Mouse (Mus musculus) frontal cortex, adult (tissue): ENCODE results near the gene Gli3.
A peak's percentile ranks its signal among the peaks of the same experiment; 100 is the strongest.

Experiments
- ATAC-seq: cut with Nextera tagmentation; 2 replicates; pipeline ENCODE4 v1.9.2; 2017; ENCODE audit warnings: mild to moderate bottlenecking, moderate library complexity, mixed read lengths; ENCODE audit not compliant: low TSS enrichment

Gene Gli3

DNA sequence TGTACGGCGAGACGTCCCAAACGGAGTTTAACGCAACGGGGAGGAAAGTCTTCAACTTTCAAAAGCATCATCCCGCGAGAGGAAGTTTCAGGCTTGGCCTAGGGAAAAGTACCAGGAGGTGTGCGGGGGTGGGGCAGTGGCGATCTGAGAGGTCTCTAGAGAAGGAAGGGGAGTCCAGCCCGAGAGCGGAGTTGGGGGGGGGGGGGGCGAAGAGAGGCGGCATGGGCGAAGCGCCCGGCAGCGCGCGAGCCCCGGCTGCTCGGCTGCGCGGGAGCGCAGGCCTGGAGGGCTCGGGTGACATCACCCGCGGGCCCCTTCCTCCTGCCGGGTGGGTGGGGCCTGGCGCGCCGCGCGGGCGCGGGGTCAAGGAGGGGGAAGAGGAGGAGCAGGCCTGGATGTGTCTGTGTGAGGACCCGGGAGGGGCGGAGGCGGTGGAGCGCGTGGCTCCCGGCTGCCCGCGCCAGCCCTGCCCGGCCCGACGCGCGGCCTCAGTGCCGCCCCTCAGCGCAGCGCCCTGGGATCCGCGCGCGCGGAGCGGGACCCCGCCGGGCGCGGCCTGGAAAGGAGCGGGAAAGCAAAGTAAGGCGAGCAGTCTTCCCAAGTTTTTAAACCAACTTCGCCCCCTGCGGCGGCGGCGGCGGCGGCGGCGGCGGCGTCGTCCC is at the start of gene Gli3:
TSS of gene Gli3 (plus strand) at position 406 of the 662 bp plus-strand sequence.
- peak; percentile 42 for ATAC-seq

DNA sequence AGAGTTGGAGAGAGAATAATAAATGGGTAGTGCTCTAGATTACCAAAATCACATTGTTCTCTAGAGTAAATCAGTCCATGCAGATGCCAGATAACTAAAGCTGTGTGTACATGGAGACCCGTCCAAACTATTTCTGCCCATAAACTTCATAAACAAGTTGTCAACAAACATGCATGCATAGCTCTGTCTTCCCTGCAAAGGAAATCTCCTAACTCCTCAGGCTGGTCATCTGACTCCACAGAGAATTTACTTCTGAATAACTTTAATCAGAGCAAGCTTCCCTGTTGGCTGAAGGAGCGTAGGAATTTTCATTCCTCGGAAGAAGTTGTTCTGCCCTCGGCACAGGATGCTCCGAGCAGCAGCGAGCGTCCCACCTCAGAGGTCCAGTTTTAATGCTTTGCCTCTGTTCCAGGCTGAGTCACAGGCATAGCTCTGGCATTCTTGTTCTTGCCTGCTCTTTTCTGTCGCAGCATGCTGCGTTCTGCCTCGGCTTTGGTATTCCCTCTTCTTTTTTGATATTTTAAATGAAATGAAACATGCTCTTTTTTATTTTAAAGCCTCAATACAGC is 41.8 kb upstream of the Gli3 start:
- ATAC-seq, result peak; percentile 88

DNA sequence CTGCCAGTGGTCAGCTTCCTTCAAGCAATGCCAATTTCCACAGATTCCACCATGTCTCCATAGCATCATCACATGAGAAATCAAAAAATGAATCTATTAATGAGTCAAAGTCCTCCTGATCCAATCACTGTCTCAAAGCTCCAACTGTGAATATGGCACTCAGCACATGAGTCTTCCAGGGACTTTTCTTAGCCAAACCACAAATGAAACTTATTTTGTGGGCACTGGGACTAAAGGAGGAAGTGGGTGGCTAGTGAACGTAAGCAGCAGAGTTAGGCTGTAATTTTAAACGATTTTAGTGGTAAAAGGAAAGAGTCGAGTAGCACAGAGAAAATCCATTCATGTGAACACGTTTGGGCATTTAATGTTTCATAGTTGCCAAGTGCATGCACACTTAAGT is 21.0 kb upstream of the Gli3 start:
- ATAC-seq, result no peak

GRCm38 (mm10) chr13:15444312-15444711 is 18.7 kb upstream of the Gli3 start:
- peak; percentile 88 for ATAC-seq

DNA sequence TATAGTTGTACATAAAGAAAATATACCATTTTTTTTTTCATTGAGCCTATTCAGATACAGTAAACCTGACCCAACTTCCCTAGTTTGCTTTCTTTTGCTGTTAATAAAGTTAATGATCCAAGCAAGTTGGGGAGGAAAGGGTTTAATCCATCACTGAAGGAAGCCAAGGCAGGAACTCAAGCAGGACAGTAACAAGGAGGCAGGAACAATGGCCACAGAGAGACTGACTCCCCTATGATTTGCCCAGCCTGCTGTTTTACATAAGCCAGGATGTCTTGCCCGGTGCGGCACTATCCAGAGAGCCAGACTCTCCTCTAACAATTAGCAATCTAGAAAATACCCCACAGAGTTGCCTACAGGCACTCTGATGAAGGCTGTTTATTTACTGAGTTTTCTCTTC is 17.4 kb upstream of the Gli3 start:
- no peak for ATAC-seq

DNA sequence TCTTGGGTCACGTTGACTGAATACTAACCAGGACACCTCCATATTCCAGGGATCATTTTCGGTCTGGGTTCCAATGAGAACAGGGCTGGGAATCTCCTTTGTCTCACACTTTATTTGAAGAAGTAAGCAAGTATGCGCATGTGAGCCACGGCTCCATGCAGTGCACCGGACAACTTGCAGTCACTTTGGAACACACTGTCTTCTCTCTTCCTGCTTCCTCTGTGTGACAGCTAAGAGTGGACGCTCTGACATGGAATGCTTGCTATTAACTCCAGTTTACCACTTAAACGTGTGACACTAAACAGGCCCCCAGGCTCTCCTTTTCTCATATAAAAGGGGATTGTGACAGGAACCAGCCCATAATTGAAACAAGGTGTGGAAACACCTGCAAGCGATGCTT is 17.0 kb upstream of the Gli3 start:
- ATAC-seq, result no peak

GRCm38 (mm10) chr13:15446782-15447564 is 16.1 kb upstream of the Gli3 start:
- no peak for ATAC-seq

GRCm38 (mm10) chr13:15450941-15451340 is 12.1 kb upstream of the Gli3 start:
- no peak for ATAC-seq

DNA sequence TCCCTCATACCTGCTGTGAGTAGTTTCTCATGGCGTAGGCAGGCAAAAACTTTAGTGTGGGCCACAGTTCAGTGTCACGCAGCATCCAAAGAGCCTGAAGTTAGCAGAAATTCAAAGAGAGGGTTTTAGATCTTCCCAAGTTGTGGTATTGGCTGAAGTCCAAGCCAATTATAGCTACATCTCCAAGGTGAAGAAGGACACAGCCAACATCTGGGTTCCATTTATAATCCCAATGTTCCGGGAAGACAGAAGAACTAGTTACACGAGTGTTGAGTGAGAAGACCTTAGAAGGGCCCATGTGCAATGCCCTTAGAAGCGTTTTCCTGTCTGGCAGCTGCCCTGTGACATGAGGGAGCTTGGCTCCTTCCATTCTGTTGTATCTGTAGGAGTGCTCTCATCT is 5.2 kb upstream of the Gli3 start:
- ATAC-seq, result 0 out of 2 replicates have a peak, but pooled peaks have one; percentile 18

- no peak for ATAC-seq
Measured at GRCm38 (mm10) chr13:15461926-15462325, 1.1 kb upstream of the Gli3 start.

GRCm38 (mm10) chr13:15463492-15464080 is 551 bp downstream of the Gli3 start:
- peak; percentile 36 for ATAC-seq

DNA sequence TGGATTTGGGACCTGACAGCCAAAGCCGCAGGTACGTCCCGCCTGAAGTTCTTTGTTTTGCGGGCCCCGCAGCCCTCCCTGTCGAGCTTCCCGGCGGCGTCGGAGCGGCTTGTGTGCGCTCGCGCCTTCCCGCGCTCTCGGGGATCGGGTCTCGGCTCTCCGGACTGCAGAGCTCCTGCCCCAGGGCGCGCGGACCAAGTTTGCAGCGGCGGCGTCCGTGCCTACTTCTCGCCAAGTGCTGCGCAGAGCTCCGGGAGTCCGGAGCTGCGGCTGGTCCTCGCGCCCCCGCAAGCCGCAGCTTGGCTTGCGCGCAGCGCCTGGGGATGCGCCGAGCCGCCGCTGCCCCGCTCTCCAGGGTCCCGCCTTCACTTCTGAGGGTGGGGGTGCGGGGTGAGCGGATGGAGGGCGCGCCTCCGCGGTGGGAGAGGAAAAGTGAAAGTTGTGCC is 1.1 kb downstream of the Gli3 start:
- ATAC-seq, result peak; percentile 44

DNA sequence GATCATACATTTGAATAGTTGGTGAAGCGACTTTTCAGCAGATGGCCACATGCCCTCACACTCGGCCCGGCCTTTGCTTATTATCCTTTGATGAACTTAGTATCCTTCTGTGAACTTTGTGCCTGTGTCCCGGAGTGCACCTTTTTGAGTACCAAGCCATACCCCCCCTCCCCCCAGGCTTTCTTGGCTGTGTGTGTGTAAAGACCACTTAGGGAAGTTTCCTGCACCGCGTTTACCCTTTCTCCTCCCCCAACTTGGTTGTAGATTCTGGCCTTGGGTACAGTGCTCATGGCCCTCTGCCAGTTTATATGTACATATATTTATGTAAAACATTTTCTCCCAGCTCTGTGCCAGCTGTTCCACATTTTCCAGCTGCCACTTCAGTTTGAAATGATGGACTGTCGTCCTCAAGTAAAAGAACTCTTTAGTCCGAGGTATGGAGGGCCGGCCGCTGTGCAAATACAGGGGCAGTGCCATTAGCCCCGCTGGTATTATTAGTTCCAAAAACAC is 1.8 kb downstream of the Gli3 start:
- no peak for ATAC-seq

DNA sequence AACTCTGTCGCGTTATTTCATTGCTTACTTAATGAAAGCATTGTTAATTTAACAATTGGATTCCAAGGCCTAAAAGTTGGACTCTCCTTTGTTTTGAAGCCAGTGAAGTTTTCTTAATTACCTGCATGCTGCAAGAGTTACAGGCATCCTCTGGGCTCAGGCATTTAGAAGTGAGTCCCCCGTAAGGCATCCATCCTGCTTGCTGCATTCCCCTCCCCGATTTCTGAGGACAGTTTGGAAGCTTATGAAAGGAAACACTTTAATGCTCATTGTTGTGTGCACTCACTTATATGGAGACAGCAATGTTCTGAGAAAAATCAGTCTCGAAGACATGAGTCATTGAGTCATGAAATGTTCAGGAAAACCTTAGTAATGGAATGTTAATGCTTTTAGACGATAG is 3.5 kb downstream of the Gli3 start:
- no peak for ATAC-seq

DNA sequence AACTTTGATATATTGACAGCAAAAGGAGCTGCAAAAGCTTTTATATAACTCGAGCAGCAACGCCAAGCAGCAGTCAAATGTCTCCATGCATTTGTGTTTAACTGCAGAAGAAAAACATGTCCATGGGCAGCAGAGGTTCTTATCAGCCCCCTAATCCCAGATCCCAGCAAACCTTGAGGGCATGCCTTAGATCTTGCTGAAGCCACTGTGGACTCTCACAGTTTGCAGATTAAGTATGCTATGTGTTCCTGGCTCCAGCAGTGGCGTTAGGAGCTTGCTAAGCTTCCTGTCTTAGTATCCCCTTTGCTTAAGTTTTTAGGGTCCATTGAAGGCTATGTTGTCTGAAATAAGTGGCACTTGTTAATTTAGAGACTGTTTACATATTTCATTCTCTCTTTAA is 4.4 kb downstream of the Gli3 start:
- no peak for ATAC-seq

- ATAC-seq, result no peak
Measured at GRCm38 (mm10) chr13:15468421-15468820, 5.4 kb downstream of the Gli3 start.

GRCm38 (mm10) chr13:15470056-15470455 is 7.0 kb downstream of the Gli3 start:
- ATAC-seq, result no peak

DNA sequence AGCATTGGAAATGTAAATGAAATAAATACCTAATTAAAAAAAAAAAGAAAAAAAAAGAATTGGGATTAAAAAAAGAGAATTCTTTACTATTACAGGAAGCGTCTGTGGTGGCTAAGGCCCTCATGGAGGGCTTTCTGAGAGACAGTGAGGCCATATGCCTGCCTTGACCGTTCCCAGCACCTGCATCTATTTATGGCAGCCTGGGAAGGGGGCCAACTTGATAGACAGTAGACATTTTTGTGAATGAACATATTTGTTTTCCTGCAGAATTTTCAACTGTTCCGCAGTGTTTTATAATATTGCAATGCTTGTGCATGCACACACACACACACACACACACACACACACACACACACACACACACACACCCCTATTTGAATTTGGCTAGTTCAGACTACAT is 9.7 kb downstream of the Gli3 start:
- no peak for ATAC-seq

- no peak for ATAC-seq
Measured at GRCm38 (mm10) chr13:15474393-15474792, 11.4 kb downstream of the Gli3 start.

DNA sequence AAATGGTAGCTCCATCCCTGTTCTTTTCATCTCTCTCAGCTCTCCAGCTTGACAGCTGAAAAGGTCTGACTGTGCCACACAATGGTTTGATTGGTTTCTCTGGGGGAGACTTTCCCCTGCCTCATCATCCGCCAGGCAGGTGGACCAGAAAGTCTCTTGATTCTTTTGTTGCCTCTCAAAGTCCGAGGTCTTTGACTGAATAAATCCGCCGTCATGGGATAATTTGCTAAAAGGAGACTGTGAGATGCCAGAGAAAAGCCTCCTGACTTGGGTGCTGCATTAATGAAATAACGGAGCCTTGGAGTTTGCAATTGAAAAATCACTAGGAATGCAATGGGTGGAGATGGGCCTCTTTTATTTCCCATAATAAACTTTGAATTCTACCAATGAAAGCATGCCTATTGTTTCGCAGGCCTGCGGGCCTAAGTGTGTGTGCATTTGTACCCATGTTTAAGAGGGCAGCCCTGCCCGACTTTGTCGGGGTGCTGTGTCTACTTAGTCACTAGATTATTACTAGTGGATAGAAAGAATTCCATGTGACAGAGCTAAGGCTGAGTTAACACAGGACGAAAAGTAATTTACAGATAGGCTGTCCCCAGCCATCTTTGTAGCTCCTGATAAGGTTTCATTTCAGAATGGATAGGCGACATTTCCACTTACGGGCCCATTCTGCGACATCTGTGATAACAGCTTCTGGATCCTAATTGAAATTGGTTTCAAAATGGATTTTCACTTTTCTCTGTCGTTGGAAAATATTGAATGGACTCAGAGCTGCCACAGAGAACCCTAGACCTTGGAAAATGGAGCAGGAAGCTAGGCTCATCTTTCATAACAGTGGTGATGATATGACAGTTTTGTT is 23.2 kb downstream of the Gli3 start:
- no peak for ATAC-seq

GRCm38 (mm10) chr13:15487334-15487733 is 24.3 kb downstream of the Gli3 start:
- no peak for ATAC-seq
